Mouse (Mus musculus) G1E (cell line): ENCODE results near the gene Nlrp4f. TPM values are rescaled to one million over a fixed set of nuclear protein-coding genes. Genes with fewer than 3 reads are reported as not detected.

Experiments
- ATAC-seq: 2 replicates; pipeline ENCODE4 v1.8.0; 2016; ENCODE audit warnings: mild to moderate bottlenecking; ENCODE audit not compliant: insufficient number of reproducible peaks, poor library complexity, low FRiP score, severe bottlenecking; ENCODE audit errors: extremely low read depth
- DNase-seq: peaks from one replicate; pipeline ENCODE4 v3.0.0; 2012; ENCODE audit warnings: low spot score
- H3K27me3 ChIP-seq: 2 replicates; pipeline ENCODE4 v1.6.1; 2012; ENCODE audit warnings: mild to moderate bottlenecking, low read length, inconsistent platforms; ENCODE audit not compliant: insufficient read depth
- H3K36me3 ChIP-seq: replicated peaks from 2 replicates; pipeline ENCODE3; 2012; ENCODE audit warnings: mild to moderate bottlenecking, inconsistent platforms
- H3K4me1 ChIP-seq: 2 replicates; pipeline ENCODE4 v1.6.1; 2012; ENCODE audit warnings: low read depth, low read length, inconsistent platforms, mixed read lengths; ENCODE audit not compliant: insufficient read depth
- H3K4me3 ChIP-seq: 2 replicates; pipeline ENCODE4 v1.5.1; 2012; ENCODE audit warnings: low read depth, mild to moderate bottlenecking, inconsistent platforms, low read length, moderate library complexity, mixed read lengths
- H3K9me3 ChIP-seq: replicated peaks from 2 replicates; pipeline ENCODE4 v1.6.1; 2012; ENCODE audit warnings: inconsistent platforms
- CTCF ChIP-seq: IDR thresholded peaks from 2 replicates; pipeline ENCODE4 v1.5.1; 2012; ENCODE audit warnings: low read depth, low read length, inconsistent platforms, mixed read lengths
- GATA1 ChIP-seq: IDR thresholded peaks from 2 replicates; pipeline ENCODE4 v1.6.1; 2012; ENCODE audit warnings: borderline replicate concordance, low read length, inconsistent platforms, mixed read lengths
- GATA2 ChIP-seq: IDR thresholded peaks from 2 replicates; pipeline ENCODE4 v1.6.1; 2012; ENCODE audit warnings: low read depth, low read length, inconsistent platforms, borderline replicate concordance
- POLR2AphosphoS5 ChIP-seq: IDR thresholded peaks from 2 replicates; pipeline ENCODE4 v1.6.1; 2012; ENCODE audit warnings: low read depth, low read length, inconsistent platforms; ENCODE audit not compliant: insufficient replicate concordance
- TAL1 ChIP-seq: conservative IDR thresholded peaks from 2 replicates; pipeline ENCODE4 v1.6.1; 2012; ENCODE audit warnings: low read depth, low read length, inconsistent platforms, mixed read lengths
- polyA plus RNA-seq: library from polyadenylated mRNA; stranded (reverse); fragments of >175 nt; gene quantifications from 2 replicates; pipeline ENCODE4 v1.2.3, GENCODE M21; 2012
- total RNA-seq, 2 experiments: library from RNA; stranded (forward) in 1 of 2; stranded (reverse) in 1 of 2; fragments of 200-1000 nt in 1 of 2; fragments of >200 nt in 1 of 2; fragmentation: Nextera tagmentation in 1 of 2; gene quantifications; 2 replicates each; pipeline ENCODE4 v1.2.3; 2014 to 2017

Nlrp4f gene
- total and polyA plus RNA-seq, 3 experiments: 0.05 TPM; not detected in 2

- no peak for TF ChIP-seq POLR2AphosphoS5
- TF ChIP-seq GATA2: no peak
- TF ChIP-seq TAL1: no peak
- TF ChIP-seq GATA1: no peak
- no peak for TF ChIP-seq CTCF
- Histone ChIP-seq H3K36me3 (no peaks in the 10 kb centered on the region), H3K4me3 (no peak overlapping the region), H3K27me3 (no peaks in the 10 kb centered on the region; the same call in 1 of the 2 replicates), H3K9me3 (peaks cover 12% of the 10 kb centered on the region), H3K4me1 (peaks cover 21% of the 10 kb centered on the region)
- ATAC-seq: no peak
- no peak for DNase-seq
Measured at GRCm38 (mm10) chr13:65237211-65237610, 31.4 kb upstream of the Nlrp4f start.

- TF ChIP-seq GATA2 (no peak), GATA1 (no peak), CTCF (no peak), POLR2AphosphoS5 (no peak), TAL1 (no peak)
- no peak overlapping the region for H3K4me3 ChIP-seq
- H3K27me3 ChIP-seq: no peaks in the 10 kb centered on the region
- ATAC-seq: no peak
- H3K9me3 ChIP-seq: no peaks in the 10 kb centered on the region
- H3K36me3 ChIP-seq: no peaks in the 10 kb centered on the region
- H3K4me1 ChIP-seq: peaks cover 3% of the 10 kb centered on the region
- DNase-seq: no peak
Measured at GRCm38 (mm10) chr13:65226657-65227056, 20.9 kb upstream of the Nlrp4f start.

- Histone ChIP-seq H3K27me3 (no peaks in the 10 kb centered on the region), H3K4me1 (peaks cover 3% of the 10 kb centered on the region), H3K36me3 (no peaks in the 10 kb centered on the region), H3K4me3 (no peak overlapping the region), H3K9me3 (no peaks in the 10 kb centered on the region)
- no peak for TF ChIP-seq POLR2AphosphoS5
- TF ChIP-seq GATA2: no peak
- TF ChIP-seq TAL1: no peak
- no peak for TF ChIP-seq GATA1
- no peak for TF ChIP-seq CTCF
- no peak for ATAC-seq
- DNase-seq: no peak
Measured at GRCm38 (mm10) chr13:65225945-65226344, 20.2 kb upstream of the Nlrp4f start.

- TF ChIP-seq GATA2 (no peak), GATA1 (no peak)
- Histone ChIP-seq H3K27me3 (no peaks in the 10 kb centered on the region), H3K9me3 (no peaks in the 10 kb centered on the region), H3K4me3 (no peak overlapping the region), H3K4me1 (no peaks in the 10 kb centered on the region), H3K36me3 (no peaks in the 10 kb centered on the region)
- ATAC-seq (no peak), DNase-seq (no peak)
Measured at GRCm38 (mm10) chr13:65200667-65201066, 5.1 kb downstream of the Nlrp4f start.

GRCm38 (mm10) chr13:65176472-65177091 is 29.2 kb downstream of the Nlrp4f start:
- ATAC-seq: no peak
- no peaks in the 10 kb centered on the region for H3K4me1 ChIP-seq
- DNase-seq: no peak
- TF ChIP-seq POLR2AphosphoS5 (no peak), CTCF (no peak), GATA1 (no peak)
- H3K36me3 ChIP-seq: no peaks in the 10 kb centered on the region
- H3K9me3 ChIP-seq: peaks cover 6% of the 10 kb centered on the region; the same call in 1 of the 2 replicates
- no peak overlapping the region for H3K4me3 ChIP-seq
- H3K27me3 ChIP-seq: no peaks in the 10 kb centered on the region; the same call in 1 of the 2 replicates

GRCm38 (mm10) chr13:65175734-65176471 is 29.9 kb downstream of the Nlrp4f start:
- TF ChIP-seq GATA1 (no peak), CTCF (peak; percentile 51; the same call in 1 of the 2 replicates)
- no peaks in the 10 kb centered on the region; the same call in 1 of the 2 replicates for H3K27me3 ChIP-seq
- no peaks in the 10 kb centered on the region for H3K4me1 ChIP-seq
- H3K36me3 ChIP-seq: no peaks in the 10 kb centered on the region
- DNase-seq (peak; percentile 20), ATAC-seq (peak; percentile 41)
- H3K4me3 ChIP-seq: no peak overlapping the region
- H3K9me3 ChIP-seq: peaks cover 6% of the 10 kb centered on the region; the same call in 1 of the 2 replicates
